Mouse (Mus musculus) heart, embryonic 14.5 days (tissue): ENCODE measurements at regions not wholly inside any gene's neighbourhood (a gene's known extent, or its start where the extent isn't known, plus 50 kb on each side); places are given as distances from the start of the nearest gene placed in this dataset.

Experiments
- ATAC-seq: fragments of 200-750 bp; cut with Nextera tagmentation; 2 replicates; pipeline ENCODE4 v1.8.0; 2017; ENCODE audit warnings: low read depth, moderate TSS enrichment; ENCODE audit not compliant: insufficient number of reproducible peaks, insufficient read depth, low FRiP score
- H3K27ac ChIP-seq, 2 experiments: fragments of 200-500 bp in 1 of 2; fragments of 300-500 bp in 1 of 2; sonication (generic) in 1 of 2; replicated peaks in 1 of 2; 2 replicates each; pipeline ENCODE4 v1.5.1; 2012 to 2014; ENCODE audit warnings: low read depth in 2 of 2, low read length in 2 of 2, control low read depth in 1 of 2, mild to moderate bottlenecking in 1 of 2, mixed read lengths in 1 of 2; ENCODE audit not compliant: control insufficient read depth in 1 of 2, insufficient read depth in 1 of 2
- H3K27me3 ChIP-seq: fragments of 300-500 bp; sonication (generic); 2 replicates; pipeline ENCODE4 v1.6.1; 2014; ENCODE audit warnings: mild to moderate bottlenecking, low read length, control low read depth; ENCODE audit not compliant: control insufficient read depth, insufficient read depth
- H3K36me3 ChIP-seq: fragments of 300-500 bp; sonication (generic); 2 replicates; pipeline ENCODE4 v1.6.1; 2014; ENCODE audit warnings: mild to moderate bottlenecking, control low read depth, low read length, mixed read lengths; ENCODE audit not compliant: control insufficient read depth, insufficient read depth
- H3K4me1 ChIP-seq, 2 experiments: fragments of 200-500 bp in 1 of 2; fragments of 300-500 bp in 1 of 2; sonication (generic) in 1 of 2; 2 replicates each; pipeline ENCODE4 v1.6.1; 2012 to 2014; ENCODE audit warnings: low read length in 2 of 2, control low read depth in 1 of 2, mixed read lengths in 1 of 2; ENCODE audit not compliant: control insufficient read depth in 2 of 2, insufficient read depth in 2 of 2
- H3K4me2 ChIP-seq: fragments of 300-500 bp; sonication (generic); 2 replicates; pipeline ENCODE4 v1.6.1; 2014; ENCODE audit warnings: mild to moderate bottlenecking, low read length
- H3K4me3 ChIP-seq, 2 experiments: fragments of 200-500 bp in 1 of 2; fragments of 300-500 bp in 1 of 2; sonication (generic) in 1 of 2; 2 replicates each; pipeline ENCODE4 v1.5.1; 2012 to 2014; ENCODE audit warnings: low read length in 2 of 2, mild to moderate bottlenecking in 2 of 2, control low read depth in 1 of 2, low read depth in 1 of 2, moderate library complexity in 1 of 2; ENCODE audit not compliant: control insufficient read depth in 1 of 2, insufficient read depth in 1 of 2
- H3K9ac ChIP-seq: fragments of 300-500 bp; sonication (generic); 2 replicates; pipeline ENCODE4 v1.6.1; 2014; ENCODE audit warnings: mild to moderate bottlenecking, low read length
- H3K9me3 ChIP-seq: fragments of 300-500 bp; sonication (generic); 2 replicates; pipeline ENCODE4 v1.6.1; 2016; ENCODE audit warnings: low read length, control low read depth; ENCODE audit not compliant: control insufficient read depth
- WGBS: fragments of 180-500 bp; shearing (Covaris S2); extraction: QIAGEN DNeasy Blood & Tissue Kit; methylation state at CpG from one replicate; pipeline ENCODE4 v1.1.7; 2014; 5-methylcytosine and 5-hydroxymethylcytosine counted together

DNA sequence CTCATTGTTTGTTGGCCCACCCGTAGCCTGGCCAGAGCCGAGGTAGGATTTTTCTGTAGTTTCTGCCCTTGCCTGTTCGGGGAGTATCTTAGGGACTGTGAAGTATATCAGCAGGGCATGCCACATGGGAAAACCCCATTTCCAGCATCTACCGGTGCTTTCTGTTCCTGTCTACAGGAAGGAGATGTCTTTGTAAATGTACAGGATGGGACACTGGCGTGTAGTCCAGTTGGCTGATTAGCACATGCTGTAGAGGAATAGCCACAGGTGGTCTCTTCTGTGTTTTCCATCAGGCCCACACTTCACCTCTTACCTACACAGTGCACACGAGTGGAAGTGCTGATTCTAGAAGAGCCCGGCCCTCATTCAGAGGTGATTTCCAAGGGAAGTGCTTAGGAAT lies 301.4 kb downstream of the Ets1 start:
- ATAC-seq = no peak
- no peak overlapping the region for H3K4me3 ChIP-seq
- no peaks in the 10 kb centered on the region for H3K27me3 ChIP-seq
- no peak overlapping the region for H3K4me2 ChIP-seq
- H3K9ac ChIP-seq = no peak overlapping the region
- H3K27ac ChIP-seq = no peak overlapping the region
- H3K36me3 ChIP-seq = no peaks in the 10 kb centered on the region
- peaks cover 14 to 31% of the 10 kb centered on the region in 2 experiments for H3K4me1 ChIP-seq
- 74% methylated on average over 7 of the region's 7 CpGs for WGBS
- H3K9me3 ChIP-seq = no peaks in the 10 kb centered on the region

DNA sequence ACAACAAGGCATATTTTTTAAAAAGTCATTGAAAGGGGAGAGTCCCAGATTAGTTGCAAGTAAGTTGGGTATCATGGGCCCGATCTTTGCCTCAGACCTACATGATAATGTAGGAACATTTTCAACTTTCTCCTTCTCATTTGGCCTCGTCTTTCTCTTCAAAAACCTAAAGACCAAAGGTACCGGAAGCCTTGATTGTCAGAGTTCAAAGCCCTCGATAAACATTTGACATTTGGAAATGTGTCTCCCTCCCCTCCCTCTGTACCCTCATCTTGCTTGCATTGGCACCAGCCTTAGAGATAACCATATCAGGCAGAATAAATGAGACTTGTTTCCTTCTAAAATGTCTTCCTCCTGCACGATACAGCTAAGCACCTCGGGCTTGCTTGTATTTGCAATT lies 302.8 kb downstream of the Ets1 start:
- WGBS = 73% methylated on average over 6 of the region's 6 CpGs
- Histone ChIP-seq H3K27me3 (no peaks in the 10 kb centered on the region), H3K9ac (no peak overlapping the region), H3K9me3 (no peaks in the 10 kb centered on the region), H3K4me2 (no peak overlapping the region), H3K27ac (no peak overlapping the region), H3K36me3 (no peaks in the 10 kb centered on the region), H3K4me1 (peaks cover 6 to 19% of the 10 kb centered on the region in 2 experiments), H3K4me3 (no peak overlapping the region)
- no peak for ATAC-seq

- no peak overlapping the region for H3K27ac ChIP-seq
Observed at GRCm38 (mm10) chr9:32939626-32940025, 303.6 kb downstream of the Ets1 start.

GRCm38 (mm10) chr9:32940111-32940813 lies 304.2 kb downstream of the Ets1 start:
- Histone ChIP-seq H3K36me3 (no peaks in the 10 kb centered on the region), H3K9ac (peak overlapping the region; percentile 60), H3K27ac (peak overlapping the region; percentile 23 to 49; a peak in 2 of 4 replicates), H3K27me3 (no peaks in the 10 kb centered on the region), H3K4me1 (peaks cover 6 to 13% of the 10 kb centered on the region in 2 experiments), H3K4me3 (peak overlapping the region; percentile 46 to 55), H3K9me3 (no peaks in the 10 kb centered on the region), H3K4me2 (peak overlapping the region; percentile 64)
- 19% methylated on average over 19 of the region's 19 CpGs for WGBS
- ATAC-seq = 0 out of 2 replicates have a peak, but pooled peaks have one; percentile 51

More at GRCm38 (mm10) chr9:32939626-32940025, 303.6 kb downstream of the Ets1 start:
- ATAC-seq = no peak
- Histone ChIP-seq H3K4me2 (no peak overlapping the region), H3K4me3 (no peak overlapping the region), H3K4me1 (peaks cover 6 to 13% of the 10 kb centered on the region in 2 experiments), H3K36me3 (no peaks in the 10 kb centered on the region), H3K9me3 (no peaks in the 10 kb centered on the region), H3K9ac (no peak overlapping the region), H3K27me3 (no peaks in the 10 kb centered on the region)
- 81% methylated on average over 3 of the region's 3 CpGs for WGBS

- no peak for ATAC-seq
- Histone ChIP-seq H3K27me3 (no peaks in the 10 kb centered on the region), H3K9ac (peak overlapping the region; percentile 60), H3K4me3 (peak overlapping the region; percentile 12 to 46; a peak in 3 of 4 replicates), H3K4me1 (peaks cover 6 to 13% of the 10 kb centered on the region in 2 experiments), H3K9me3 (no peaks in the 10 kb centered on the region), H3K4me2 (peak overlapping the region; percentile 64), H3K27ac (0 out of 4 replicates have a peak overlapping the region, but pooled peaks of 1 of the 2 experiments have one; percentile 39), H3K36me3 (no peaks in the 10 kb centered on the region)
- WGBS = 39% methylated on average over 12 of the region's 12 CpGs
Observed at GRCm38 (mm10) chr9:32940919-32941767, 305.1 kb downstream of the Ets1 start.

DNA sequence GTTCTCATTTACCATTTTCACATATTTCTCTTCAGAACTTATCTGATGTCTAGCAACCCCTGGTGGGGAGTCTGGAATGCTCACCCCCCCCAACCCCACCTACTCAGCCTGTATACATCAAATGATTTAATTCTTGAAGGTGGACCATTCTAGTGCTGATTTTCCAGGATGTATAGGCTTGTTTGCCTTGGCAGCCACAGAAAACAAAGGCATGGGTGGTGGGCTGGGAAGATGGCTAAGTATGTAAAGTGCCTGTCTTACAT lies 305.7 kb downstream of the Ets1 start:
- Histone ChIP-seq H3K36me3 (no peaks in the 10 kb centered on the region), H3K4me2 (no peak overlapping the region), H3K4me1 (peaks cover 6 to 13% of the 10 kb centered on the region in 2 experiments), H3K4me3 (no peak overlapping the region), H3K9ac (no peak overlapping the region), H3K9me3 (no peaks in the 10 kb centered on the region), H3K27ac (no peak overlapping the region), H3K27me3 (no peaks in the 10 kb centered on the region)
- no peak for ATAC-seq

GRCm38 (mm10) chr9:32947221-32947620 lies 311.2 kb downstream of the Ets1 start:
- Histone ChIP-seq H3K9ac (no peak overlapping the region), H3K4me1 (no peaks in the 10 kb centered on the region), H3K9me3 (no peaks in the 10 kb centered on the region), H3K4me2 (no peak overlapping the region), H3K27ac (no peak overlapping the region), H3K27me3 (no peaks in the 10 kb centered on the region), H3K4me3 (no peak overlapping the region), H3K36me3 (no peaks in the 10 kb centered on the region)
- WGBS = 73% methylated on average over 3 of the region's 3 CpGs
- no peak for ATAC-seq
